Mouse (Mus musculus) liver, embryonic 14.5 days (tissue): Measurements from ENCODE around the gene Txndc15. TPM values are rescaled to one million over a fixed set of nuclear protein-coding genes. Genes with fewer than 3 reads are reported as not detected.

Experiments used
- ATAC-seq: fragments of 200-750 bp; cut with Nextera tagmentation; 2 replicates; pipeline ENCODE4 v1.8.0; 2017; ENCODE audit warnings: moderate number of reproducible peaks, mild to moderate bottlenecking, moderate library complexity; ENCODE audit not compliant: insufficient read depth
- DNase-seq, 3 experiments: peaks; one replicate each; pipeline ENCODE4 v3.0.0-alpha.2; 2012 to 2013; ENCODE audit warnings: low read depth in 3 of 3, low spot score in 3 of 3
- H3K27ac ChIP-seq: fragments of 300-500 bp; sonication (generic); 2 replicates; pipeline ENCODE4 v1.5.1; 2014; ENCODE audit warnings: moderate library complexity, mild to moderate bottlenecking, control low read depth, inconsistent platforms
- H3K27me3 ChIP-seq: fragments of 300-500 bp; sonication (generic); 2 replicates; pipeline ENCODE4 v1.6.1; 2014; ENCODE audit warnings: mild to moderate bottlenecking, low read length, moderate library complexity; ENCODE audit not compliant: control insufficient read depth, insufficient read depth
- H3K36me3 ChIP-seq: fragments of 300-500 bp; sonication (generic); replicated peaks from 2 replicates; pipeline ENCODE4 v1.6.1; 2014; ENCODE audit warnings: low read depth; ENCODE audit not compliant: control insufficient read depth, insufficient read depth
- H3K4me1 ChIP-seq, 2 experiments: fragments of 200-500 bp in 1 of 2; fragments of 300-500 bp in 1 of 2; sonication (generic) in 1 of 2; replicated peaks; 2 replicates each; pipeline ENCODE4 v1.6.1; 2012 to 2014; ENCODE audit warnings: antibody characterized with exemption in 1 of 2, inconsistent platforms in 1 of 2, low read length in 1 of 2; ENCODE audit not compliant: control insufficient read depth in 2 of 2, insufficient read depth in 2 of 2
- H3K4me2 ChIP-seq: fragments of 300-500 bp; sonication (generic); 2 replicates; pipeline ENCODE4 v1.6.1; 2014; ENCODE audit warnings: low read depth, mild to moderate bottlenecking, control low read depth, moderate library complexity
- H3K4me3 ChIP-seq, 2 experiments: fragments of 200-500 bp in 1 of 2; fragments of 300-500 bp in 1 of 2; sonication (generic) in 1 of 2; 2 replicates each; pipeline ENCODE4 v1.5.1; 2012 to 2014; ENCODE audit warnings: low read depth in 2 of 2, low read length in 2 of 2, mild to moderate bottlenecking in 2 of 2, control low read depth in 1 of 2, inconsistent platforms in 1 of 2, moderate library complexity in 1 of 2; ENCODE audit not compliant: insufficient read depth in 1 of 2
- H3K9ac ChIP-seq: fragments of 300-500 bp; sonication (generic); replicated peaks from 2 replicates; pipeline ENCODE4 v1.6.1; 2014; ENCODE audit warnings: mild to moderate bottlenecking, control low read depth, moderate library complexity
- H3K9me3 ChIP-seq: fragments of 300-500 bp; sonication (generic); 2 replicates; pipeline ENCODE4 v1.6.1; 2016; ENCODE audit warnings: low read length, mixed read lengths; ENCODE audit not compliant: control insufficient read depth
- CTCF ChIP-seq: IDR thresholded peaks from 2 replicates; pipeline ENCODE4 v1.5.1; 2016; ENCODE audit warnings: antibody characterized with exemption, low read depth, control low read depth
- EP300 ChIP-seq: IDR thresholded peaks from 2 replicates; pipeline ENCODE4 v1.6.1; 2016; ENCODE audit warnings: antibody characterized with exemption, low read depth
- WGBS: fragments of 180-500 bp; shearing (Covaris S2); extraction: QIAGEN DNeasy Blood & Tissue Kit; methylation state at CpG from one replicate; pipeline ENCODE4 v1.1.7; 2014; ENCODE audit not compliant: insufficient replicate concordance; 5-methylcytosine and 5-hydroxymethylcytosine counted together
- polyA plus RNA-seq, 2 experiments: library from polyadenylated mRNA; depleted of rRNA in 1 of 2; stranded (reverse) in 1 of 2; unstranded in 1 of 2; fragments of >200 nt; fragmentation: Nextera tagmentation in 1 of 2; extraction: Ambion mirVana in 1 of 2; gene quantifications; 2 replicates each; pipeline versions ENCODE4 v1.2.1 to v1.2.3; 2012 to 2014

The Txndc15 gene
- polyA plus RNA-seq, 2 experiments = 10.4 to 28.5 TPM

- no peak for TF ChIP-seq CTCF
- TF ChIP-seq EP300 = no peak
- H3K4me2 ChIP-seq = no peak overlapping the region
- no peak for ATAC-seq
- no peaks in the 10 kb centered on the region for H3K9me3 ChIP-seq
- H3K4me3 ChIP-seq = no peak overlapping the region
- no peak for DNase-seq
- H3K9ac ChIP-seq = no peak overlapping the region
- H3K27me3 ChIP-seq = no peaks in the 10 kb centered on the region
- no peak overlapping the region for H3K27ac ChIP-seq
- H3K36me3 ChIP-seq = no peaks in the 10 kb centered on the region
- 81% methylated on average over 10 of the region's 10 CpGs for WGBS
- H3K4me1 ChIP-seq = 0 out of 4 replicates have a peak, but pooled peaks cover 0 to 3% of the 10 kb centered on the region in 2 experiments
Measured at GRCm38 (mm10) chr13:55761486-55761885, 47.0 kb downstream of the Txndc15 start.

DNA sequence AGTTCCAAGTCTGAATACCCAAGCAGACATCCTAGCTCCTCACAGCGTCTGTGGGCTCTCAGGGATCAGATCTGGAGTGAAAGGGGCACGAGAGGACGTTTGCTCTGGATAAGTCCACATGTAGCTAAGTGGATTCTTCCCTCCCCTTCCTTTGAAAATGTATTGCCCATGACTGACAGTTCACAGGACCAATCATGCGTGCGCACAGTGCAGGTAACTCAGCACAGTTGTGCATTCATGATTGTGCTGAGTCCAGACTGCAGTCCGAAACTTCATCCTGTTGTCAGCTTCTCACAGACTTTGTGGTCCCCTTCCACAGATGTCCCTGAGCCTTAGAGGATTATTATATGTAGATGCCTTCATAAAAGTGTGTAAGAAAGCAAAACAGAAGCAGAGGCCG lies 59.9 kb downstream of the Txndc15 start:
- no peak for ATAC-seq

DNA sequence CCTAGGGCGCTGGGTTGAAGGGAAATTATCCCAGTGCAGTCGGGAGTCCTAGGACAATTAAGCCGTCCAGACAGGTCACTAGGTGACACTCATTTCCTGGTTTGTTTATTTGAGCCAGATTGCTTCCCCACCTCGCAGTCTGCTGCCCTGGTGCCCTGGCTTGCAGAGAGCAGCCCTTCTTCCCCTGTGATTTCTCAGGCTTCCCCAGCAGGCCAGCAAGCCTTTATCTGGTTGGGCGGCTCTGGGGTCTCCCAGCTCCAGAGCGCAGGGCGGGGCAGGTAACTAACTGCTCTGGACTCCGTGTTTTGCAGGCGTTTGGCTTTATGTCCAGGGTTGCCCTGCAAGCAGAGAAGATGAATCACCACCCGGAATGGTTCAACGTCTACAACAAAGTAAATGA lies 60.6 kb downstream of the Txndc15 start:
- Histone ChIP-seq H3K36me3 (no peaks in the 10 kb centered on the region), H3K9ac (no peak overlapping the region), H3K4me2 (no peak overlapping the region), H3K27ac (no peak overlapping the region), H3K4me1 (no peaks in the 10 kb centered on the region), H3K27me3 (no peaks in the 10 kb centered on the region), H3K9me3 (no peaks in the 10 kb centered on the region), H3K4me3 (no peak overlapping the region)
- no peak for DNase-seq
- no peak for ATAC-seq
- WGBS = 45% methylated on average over 11 of the region's 11 CpGs
- no peak for TF ChIP-seq EP300
- TF ChIP-seq CTCF = no peak

More for the DNA sequence above, 59.9 kb downstream of the Txndc15 start:
- Histone ChIP-seq H3K4me1 (no peaks in the 10 kb centered on the region), H3K9ac (no peak overlapping the region), H3K27ac (no peak overlapping the region), H3K4me3 (no peak overlapping the region), H3K27me3 (no peaks in the 10 kb centered on the region), H3K4me2 (no peak overlapping the region), H3K36me3 (no peaks in the 10 kb centered on the region), H3K9me3 (no peaks in the 10 kb centered on the region)
- TF ChIP-seq CTCF = no peak
- no peak for TF ChIP-seq EP300
- WGBS = 69% methylated on average over 7 of the region's 7 CpGs
- no peak for DNase-seq

Other genes with a start within 250 kb of the Txndc15 start
- 5.1 and 5.3 TPM in 2 replicates for gene Dbn1, start 226.5 kb upstream of the Txndc15 start, polyA plus RNA-seq (2012; rRNA removed)
- 3.7 and 4.1 TPM in 2 replicates for gene Dbn1, start 226.5 kb upstream of the Txndc15 start, polyA plus RNA-seq (2014; fragmentation: Nextera tagmentation; extraction: Ambion mirVana)
- 11.5 and 13.7 TPM in 2 replicates for gene Pdlim7, start 201.0 kb upstream of the Txndc15 start, polyA plus RNA-seq (2012; rRNA removed)
- 15.3 and 18.6 TPM in 2 replicates for gene Pdlim7, start 201.0 kb upstream of the Txndc15 start, polyA plus RNA-seq (2014; fragmentation: Nextera tagmentation; extraction: Ambion mirVana)
- gene Dok3, start 185.4 kb upstream of the Txndc15 start, polyA plus RNA-seq (2012; rRNA removed) = 4.7 and 4.8 TPM in 2 replicates
- 2.9 and 3.0 TPM in 2 replicates for gene Dok3, start 185.4 kb upstream of the Txndc15 start, polyA plus RNA-seq (2014; fragmentation: Nextera tagmentation; extraction: Ambion mirVana)
- gene Ddx41, start 178.0 kb upstream of the Txndc15 start, polyA plus RNA-seq (2012; rRNA removed) = 18.9 and 29.4 TPM in 2 replicates
- gene Ddx41, start 178.0 kb upstream of the Txndc15 start, polyA plus RNA-seq (2014; fragmentation: Nextera tagmentation; extraction: Ambion mirVana) = 23.6 and 27.0 TPM in 2 replicates
- gene Fam193b, start 143.5 kb upstream of the Txndc15 start, polyA plus RNA-seq (2012; rRNA removed) = 18.3 and 20.9 TPM in 2 replicates
- gene Fam193b, start 143.5 kb upstream of the Txndc15 start, polyA plus RNA-seq (2014; fragmentation: Nextera tagmentation; extraction: Ambion mirVana) = 4.0 and 5.0 TPM in 2 replicates
- gene Tmed9, start 140.9 kb upstream of the Txndc15 start, polyA plus RNA-seq (2012; rRNA removed) = 36.9 and 58.3 TPM in 2 replicates
- gene Tmed9, start 140.9 kb upstream of the Txndc15 start, polyA plus RNA-seq (2014; fragmentation: Nextera tagmentation; extraction: Ambion mirVana) = 19.5 and 20.7 TPM in 2 replicates
- 5.5 and 5.8 TPM in 2 replicates for gene B4galt7, start 114.8 kb upstream of the Txndc15 start, polyA plus RNA-seq (2012; rRNA removed)
- gene B4galt7, start 114.8 kb upstream of the Txndc15 start, polyA plus RNA-seq (2014; fragmentation: Nextera tagmentation; extraction: Ambion mirVana) = 1.8 and 1.9 TPM in 2 replicates
- 7.4 and 12.4 TPM in 2 replicates for gene Caml, start 91.6 kb upstream of the Txndc15 start, polyA plus RNA-seq (2012; rRNA removed)
- gene Caml, start 91.6 kb upstream of the Txndc15 start, polyA plus RNA-seq (2014; fragmentation: Nextera tagmentation; extraction: Ambion mirVana) = 13.4 and 13.5 TPM in 2 replicates
- gene Ddx46, start 79.6 kb upstream of the Txndc15 start, polyA plus RNA-seq (2012; rRNA removed) = 9.8 and 19.3 TPM in 2 replicates
- gene Ddx46, start 79.6 kb upstream of the Txndc15 start, polyA plus RNA-seq (2014; fragmentation: Nextera tagmentation; extraction: Ambion mirVana) = 17.4 and 19.2 TPM in 2 replicates
- 14.7 and 17.4 TPM in 2 replicates for gene B230219D22Rik, start 21.5 kb upstream of the Txndc15 start, polyA plus RNA-seq (2012; rRNA removed)
- gene B230219D22Rik, start 21.5 kb upstream of the Txndc15 start, polyA plus RNA-seq (2014; fragmentation: Nextera tagmentation; extraction: Ambion mirVana) = 8.4 and 9.7 TPM in 2 replicates
- gene Pcbd2, start 12.7 kb downstream of the Txndc15 start, polyA plus RNA-seq (2012; rRNA removed) = 19.7 and 25.1 TPM in 2 replicates
- gene Pcbd2, start 12.7 kb downstream of the Txndc15 start, polyA plus RNA-seq (2014; fragmentation: Nextera tagmentation; extraction: Ambion mirVana) = 35.7 and 40.9 TPM in 2 replicates
- 0.03 TPM in 1 of 2 replicates, not detected in the other for gene Catsper3, start 69.9 kb downstream of the Txndc15 start, polyA plus RNA-seq (2012; rRNA removed)
- gene Catsper3, start 69.9 kb downstream of the Txndc15 start, polyA plus RNA-seq (2014; fragmentation: Nextera tagmentation; extraction: Ambion mirVana) = 0.13 TPM in 1 of 2 replicates, not detected in the other
- gene Pitx1, start 121.5 kb downstream of the Txndc15 start, polyA plus RNA-seq (2012; rRNA removed) = 0.09 and 0.24 TPM in 2 replicates
- gene Pitx1, start 121.5 kb downstream of the Txndc15 start, polyA plus RNA-seq (2014; fragmentation: Nextera tagmentation; extraction: Ambion mirVana) = not detected in 2 replicates